Mouse (Mus musculus): Measurements from ENCODE around the gene Prune2. TPM values are rescaled to one million over a fixed set of nuclear protein-coding genes. Genes with fewer than 3 reads are reported as not detected.

Gene Prune2
- polyA plus RNA-seq, 1 experiment = 0.84 TPM

GRCm38 (mm10) chr19:16961036-16961435, 5.1 kb downstream of the Prune2 start:
- Histone ChIP-seq H3K27ac (ENCODE audit: control insufficient read depth, insufficient read depth, low read length) (no peak overlapping the region), H3K4me3 (ENCODE audit: control insufficient read depth, insufficient read depth, low read length) (no peak overlapping the region), H3K27me3 (ENCODE audit: control insufficient read depth, insufficient read depth, low read length) (no peaks in the 10 kb centered on the region; the same call in 1 of the 2 replicates), H3K4me1 (replicated peaks; ENCODE audit: control insufficient read depth, insufficient read depth, low read length) (no peaks in the 10 kb centered on the region), H3K36me3 (ENCODE audit: control insufficient read depth, insufficient read depth, low read length) (no peaks in the 10 kb centered on the region)
- TF ChIP-seq POLR2A (IDR thresholded peaks at IDR 0.05; ENCODE audit: control insufficient read depth, extremely low read depth, insufficient read depth, low read length, poor library complexity) (no peak), CTCF (IDR thresholded peaks at IDR 0.05; ENCODE audit: borderline replicate concordance, control insufficient read depth, extremely low read depth, insufficient read depth, low read length, poor library complexity) (no peak)
- 96% methylated on average over 3 of the region's 3 CpGs for WGBS
- no peak for DNase-seq

GRCm38 (mm10) chr19:16963178-16963577, 7.3 kb downstream of the Prune2 start:
- Histone ChIP-seq H3K27ac (ENCODE audit: control insufficient read depth, insufficient read depth, low read length) (no peak overlapping the region), H3K27me3 (ENCODE audit: control insufficient read depth, insufficient read depth, low read length) (no peaks in the 10 kb centered on the region), H3K4me3 (ENCODE audit: control insufficient read depth, insufficient read depth, low read length) (no peak overlapping the region), H3K36me3 (ENCODE audit: control insufficient read depth, insufficient read depth, low read length) (no peaks in the 10 kb centered on the region), H3K4me1 (replicated peaks; ENCODE audit: control insufficient read depth, insufficient read depth, low read length) (no peaks in the 10 kb centered on the region)
- DNase-seq = no peak
- TF ChIP-seq CTCF (IDR thresholded peaks at IDR 0.05; ENCODE audit: borderline replicate concordance, control insufficient read depth, extremely low read depth, insufficient read depth, low read length, poor library complexity) (no peak), POLR2A (IDR thresholded peaks at IDR 0.05; ENCODE audit: control insufficient read depth, extremely low read depth, insufficient read depth, low read length, poor library complexity) (no peak)
- whole genome bisulfite sequencing = 90% methylated on average over 3 of the region's 3 CpGs

DNA sequence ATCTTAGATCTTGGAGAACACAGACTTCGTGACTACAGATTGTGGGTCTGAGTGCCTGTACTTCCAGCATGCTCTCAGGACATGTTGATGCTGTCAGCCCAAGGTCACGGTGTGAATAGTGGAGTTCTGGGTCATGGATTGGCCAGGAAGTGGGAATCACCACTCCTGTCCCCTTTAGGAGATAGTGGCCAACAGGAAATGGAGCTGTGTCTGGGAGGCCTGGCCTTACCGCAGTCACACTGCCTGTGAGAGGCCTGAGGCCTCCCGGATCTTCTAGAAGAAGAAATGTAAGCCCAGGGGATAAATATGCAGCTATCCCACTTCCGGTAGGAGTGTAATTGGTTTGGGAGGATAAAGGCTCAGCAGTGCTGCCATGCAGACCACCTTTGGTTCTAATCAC, 12.8 kb downstream of the Prune2 start:
- Histone ChIP-seq H3K4me3 (ENCODE audit: control insufficient read depth, insufficient read depth, low read length) (no peak overlapping the region), H3K4me1 (replicated peaks; ENCODE audit: control insufficient read depth, insufficient read depth, low read length) (no peaks in the 10 kb centered on the region), H3K36me3 (ENCODE audit: control insufficient read depth, insufficient read depth, low read length) (no peaks in the 10 kb centered on the region), H3K27me3 (ENCODE audit: control insufficient read depth, insufficient read depth, low read length) (no peaks in the 10 kb centered on the region), H3K27ac (ENCODE audit: control insufficient read depth, insufficient read depth, low read length) (no peak overlapping the region)
- TF ChIP-seq CTCF (IDR thresholded peaks at IDR 0.05; ENCODE audit: borderline replicate concordance, control insufficient read depth, extremely low read depth, insufficient read depth, low read length, poor library complexity) = no peak
- TF ChIP-seq POLR2A (IDR thresholded peaks at IDR 0.05; ENCODE audit: control insufficient read depth, extremely low read depth, insufficient read depth, low read length, poor library complexity) = no peak
- 97% methylated on average over 5 of the region's 5 CpGs for WGBS
- DNase-seq = no peak

- no peaks in the 10 kb centered on the region for H3K27me3 ChIP-seq (ENCODE audit: control insufficient read depth, insufficient read depth, low read length)
- no peaks in the 10 kb centered on the region for H3K36me3 ChIP-seq (ENCODE audit: control insufficient read depth, insufficient read depth, low read length)
- DNase-seq = no peak
- no peak overlapping the region for H3K27ac ChIP-seq (ENCODE audit: control insufficient read depth, insufficient read depth, low read length)
- no peaks in the 10 kb centered on the region for H3K4me1 ChIP-seq (replicated peaks; ENCODE audit: control insufficient read depth, insufficient read depth, low read length)
- no peak overlapping the region for H3K4me3 ChIP-seq (ENCODE audit: control insufficient read depth, insufficient read depth, low read length)
- 10% methylated on average over 2 of the region's 2 CpGs for WGBS
- TF ChIP-seq CTCF (IDR thresholded peaks at IDR 0.05; ENCODE audit: borderline replicate concordance, control insufficient read depth, extremely low read depth, insufficient read depth, low read length, poor library complexity) (no peak), POLR2A (IDR thresholded peaks at IDR 0.05; ENCODE audit: control insufficient read depth, extremely low read depth, insufficient read depth, low read length, poor library complexity) (no peak)
These were observed 14.7 kb downstream of the Prune2 start for GRCm38 (mm10) chr19:16970612-16971011.

- DNase-seq = no peak
- no peaks in the 10 kb centered on the region for H3K27me3 ChIP-seq (ENCODE audit: control insufficient read depth, insufficient read depth, low read length)
- no peak overlapping the region for H3K4me3 ChIP-seq (ENCODE audit: control insufficient read depth, insufficient read depth, low read length)
- no peaks in the 10 kb centered on the region for H3K36me3 ChIP-seq (ENCODE audit: control insufficient read depth, insufficient read depth, low read length)
- H3K27ac ChIP-seq (ENCODE audit: control insufficient read depth, insufficient read depth, low read length) = no peak overlapping the region
- WGBS = 3% methylated on average over 3 of the region's 3 CpGs
- TF ChIP-seq CTCF (IDR thresholded peaks at IDR 0.05; ENCODE audit: borderline replicate concordance, control insufficient read depth, extremely low read depth, insufficient read depth, low read length, poor library complexity) (no peak), POLR2A (IDR thresholded peaks at IDR 0.05; ENCODE audit: control insufficient read depth, extremely low read depth, insufficient read depth, low read length, poor library complexity) (no peak)
- H3K4me1 ChIP-seq (replicated peaks; ENCODE audit: control insufficient read depth, insufficient read depth, low read length) = peaks cover 2% of the 10 kb centered on the region; the same call in 1 of the 2 replicates
These were observed 23.0 kb downstream of the Prune2 start for GRCm38 (mm10) chr19:16978910-16979309.

GRCm38 (mm10) chr19:16981743-16982142, 25.8 kb downstream of the Prune2 start:
- no peak for DNase-seq
- Histone ChIP-seq H3K4me1 (replicated peaks; ENCODE audit: control insufficient read depth, insufficient read depth, low read length) (peaks cover 2% of the 10 kb centered on the region; the same call in 1 of the 2 replicates), H3K27me3 (ENCODE audit: control insufficient read depth, insufficient read depth, low read length) (no peaks in the 10 kb centered on the region), H3K36me3 (ENCODE audit: control insufficient read depth, insufficient read depth, low read length) (no peaks in the 10 kb centered on the region), H3K27ac (ENCODE audit: control insufficient read depth, insufficient read depth, low read length) (no peak overlapping the region), H3K4me3 (ENCODE audit: control insufficient read depth, insufficient read depth, low read length) (no peak overlapping the region)
- 97% methylated on average over 4 of the region's 4 CpGs for WGBS
- TF ChIP-seq CTCF (IDR thresholded peaks at IDR 0.05; ENCODE audit: borderline replicate concordance, control insufficient read depth, extremely low read depth, insufficient read depth, low read length, poor library complexity) = no peak
- no peak for TF ChIP-seq POLR2A (IDR thresholded peaks at IDR 0.05; ENCODE audit: control insufficient read depth, extremely low read depth, insufficient read depth, low read length, poor library complexity)

GRCm38 (mm10) chr19:16984897-16985296, 29.0 kb downstream of the Prune2 start:
- Histone ChIP-seq H3K27me3 (ENCODE audit: control insufficient read depth, insufficient read depth, low read length) (no peaks in the 10 kb centered on the region), H3K27ac (ENCODE audit: control insufficient read depth, insufficient read depth, low read length) (no peak overlapping the region), H3K4me3 (ENCODE audit: control insufficient read depth, insufficient read depth, low read length) (no peak overlapping the region), H3K36me3 (ENCODE audit: control insufficient read depth, insufficient read depth, low read length) (no peaks in the 10 kb centered on the region), H3K4me1 (replicated peaks; ENCODE audit: control insufficient read depth, insufficient read depth, low read length) (no peaks in the 10 kb centered on the region)
- TF ChIP-seq CTCF (IDR thresholded peaks at IDR 0.05; ENCODE audit: borderline replicate concordance, control insufficient read depth, extremely low read depth, insufficient read depth, low read length, poor library complexity) = no peak
- TF ChIP-seq POLR2A (IDR thresholded peaks at IDR 0.05; ENCODE audit: control insufficient read depth, extremely low read depth, insufficient read depth, low read length, poor library complexity) = no peak
- peak; percentile 37 for DNase-seq
- 50% methylated on average over 5 of the region's 5 CpGs for WGBS

Measured in thymus, adult 2 months (tissue).